Mouse (Mus musculus) heart, postnatal 0 days (tissue): ENCODE results near the gene Antxr1.

Experiments
- CTCF ChIP-seq: IDR thresholded peaks from 2 replicates; pipeline ENCODE4 v1.5.1; 2016; ENCODE audit warnings: antibody characterized with exemption, control low read depth, low read depth
- EP300 ChIP-seq: IDR thresholded peaks from 2 replicates; pipeline ENCODE4 v1.6.1; 2016; ENCODE audit warnings: antibody characterized with exemption, low read depth

- TF ChIP-seq CTCF, result no peak
- no peak for TF ChIP-seq EP300
Measured at GRCm38 (mm10) chr6:87248226-87248834, 87.3 kb downstream of the Antxr1 start.
